Mouse (Mus musculus): Measurements from ENCODE around the gene Sf3a1. TPM values are rescaled to one million over a fixed set of nuclear protein-coding genes. Genes with fewer than 3 reads are reported as not detected.

Gene Sf3a1
- polyA plus RNA-seq, 1 experiment from 2014 or later: 44.8 TPM

GRCm38 (mm10) chr11:4141505-4141904 is 18.6 kb upstream of the Sf3a1 start:
- Histone ChIP-seq H3K9me3 (no peaks in the 10 kb centered on the region), H3K27me3 (no peaks in the 10 kb centered on the region), H3K36me3 (peaks cover 58% of the 10 kb centered on the region), H3K9ac (no peak overlapping the region), H3K4me3 (no peak overlapping the region), H3K4me1 (peaks cover 6% of the 10 kb centered on the region; the same call in 1 of the 2 replicates), H3K4me2 (no peak overlapping the region), H3K27ac (peak overlapping the region; percentile 63)
- no peak for ATAC-seq (ENCODE audit: borderline replicate concordance, extremely low read depth, low FRiP score, low TSS enrichment)

- Histone ChIP-seq H3K4me3 (no peak overlapping the region), H3K27me3 (no peaks in the 10 kb centered on the region), H3K27ac (peak overlapping the region; percentile 63), H3K36me3 (peaks cover 58% of the 10 kb centered on the region), H3K9me3 (no peaks in the 10 kb centered on the region), H3K9ac (no peak overlapping the region), H3K4me2 (no peak overlapping the region), H3K4me1 (0 out of 2 replicates have a peak, but pooled peaks cover 6% of the 10 kb centered on the region)
- WGBS: 85% methylated on average over 4 of the region's 4 CpGs
- ATAC-seq (ENCODE audit: borderline replicate concordance, extremely low read depth, low FRiP score, low TSS enrichment): no peak
Observed at GRCm38 (mm10) chr11:4142352-4142751, 17.8 kb upstream of the Sf3a1 start.

- Histone ChIP-seq H3K4me2 (no peak overlapping the region), H3K27me3 (no peaks in the 10 kb centered on the region), H3K36me3 (peaks cover 57% of the 10 kb centered on the region), H3K9me3 (no peaks in the 10 kb centered on the region), H3K4me3 (no peak overlapping the region), H3K9ac (no peak overlapping the region), H3K27ac (no peak overlapping the region), H3K4me1 (0 out of 2 replicates have a peak, but pooled peaks cover 6% of the 10 kb centered on the region)
- no peak for ATAC-seq (ENCODE audit: borderline replicate concordance, extremely low read depth, low FRiP score, low TSS enrichment)
- WGBS: 86% methylated on average over 21 of the region's 21 CpGs
Observed at GRCm38 (mm10) chr11:4143281-4144062, 16.7 kb upstream of the Sf3a1 start.

- no peaks in the 10 kb centered on the region for H3K9me3 ChIP-seq
- ATAC-seq (ENCODE audit: borderline replicate concordance, extremely low read depth, low FRiP score, low TSS enrichment): no peak
- 75% methylated on average over 6 of the region's 6 CpGs for WGBS
- H3K4me3 ChIP-seq: no peak overlapping the region
- H3K4me1 ChIP-seq: 0 out of 2 replicates have a peak, but pooled peaks cover 6% of the 10 kb centered on the region
- H3K36me3 ChIP-seq: peaks cover 33% of the 10 kb centered on the region
- H3K27ac ChIP-seq: no peak overlapping the region; the same call in 1 of the 2 replicates
- no peak overlapping the region for H3K9ac ChIP-seq
- no peaks in the 10 kb centered on the region for H3K27me3 ChIP-seq
- no peak overlapping the region for H3K4me2 ChIP-seq
Observed at GRCm38 (mm10) chr11:4146381-4146780, 13.8 kb upstream of the Sf3a1 start.

- no peak overlapping the region for H3K4me2 ChIP-seq
- WGBS: 82% methylated on average over 10 of the region's 10 CpGs
- peaks cover 26% of the 10 kb centered on the region for H3K36me3 ChIP-seq
- ATAC-seq (ENCODE audit: borderline replicate concordance, extremely low read depth, low FRiP score, low TSS enrichment): no peak
- H3K4me1 ChIP-seq: 0 out of 2 replicates have a peak, but pooled peaks cover 4% of the 10 kb centered on the region
- no peaks in the 10 kb centered on the region for H3K9me3 ChIP-seq
- H3K27ac ChIP-seq: no peak overlapping the region
- H3K4me3 ChIP-seq: no peak overlapping the region
- H3K27me3 ChIP-seq: no peaks in the 10 kb centered on the region
- H3K9ac ChIP-seq: no peak overlapping the region
Observed at GRCm38 (mm10) chr11:4147098-4147497, 13.1 kb upstream of the Sf3a1 start.

GRCm38 (mm10) chr11:4148120-4148519 is 12.0 kb upstream of the Sf3a1 start:
- Histone ChIP-seq H3K9me3 (no peaks in the 10 kb centered on the region), H3K27ac (no peak overlapping the region), H3K4me2 (no peak overlapping the region), H3K9ac (no peak overlapping the region), H3K4me1 (no peaks in the 10 kb centered on the region), H3K36me3 (peaks cover 16% of the 10 kb centered on the region; the same call in 1 of the 2 replicates), H3K27me3 (no peaks in the 10 kb centered on the region), H3K4me3 (no peak overlapping the region)
- no peak for ATAC-seq (ENCODE audit: borderline replicate concordance, extremely low read depth, low FRiP score, low TSS enrichment)
- 86% methylated on average over 5 of the region's 5 CpGs for WGBS

GRCm38 (mm10) chr11:4148536-4149156 is 11.5 kb upstream of the Sf3a1 start:
- 80% methylated on average over 9 of the region's 9 CpGs for WGBS

GRCm38 (mm10) chr11:4149886-4150285 is 10.3 kb upstream of the Sf3a1 start:
- H3K4me3 ChIP-seq: no peak overlapping the region
- H3K27ac ChIP-seq: no peak overlapping the region
- WGBS: 98% methylated on average over 6 of the region's 6 CpGs
- no peaks in the 10 kb centered on the region for H3K4me1 ChIP-seq
- H3K9ac ChIP-seq: no peak overlapping the region
- H3K27me3 ChIP-seq: no peaks in the 10 kb centered on the region
- no peak overlapping the region for H3K4me2 ChIP-seq
- ATAC-seq (ENCODE audit: borderline replicate concordance, extremely low read depth, low FRiP score, low TSS enrichment): no peak
- H3K36me3 ChIP-seq: peaks cover 3% of the 10 kb centered on the region; the same call in 1 of the 2 replicates
- H3K9me3 ChIP-seq: no peaks in the 10 kb centered on the region

More at GRCm38 (mm10) chr11:4148536-4149156, 11.5 kb upstream of the Sf3a1 start:
- Histone ChIP-seq H3K4me1 (no peaks in the 10 kb centered on the region), H3K4me3 (no peak overlapping the region), H3K27ac (no peak overlapping the region), H3K9me3 (no peaks in the 10 kb centered on the region), H3K4me2 (no peak overlapping the region), H3K27me3 (no peaks in the 10 kb centered on the region), H3K36me3 (peaks cover 10% of the 10 kb centered on the region; the same call in 1 of the 2 replicates), H3K9ac (no peak overlapping the region)
- no peak for ATAC-seq (ENCODE audit: borderline replicate concordance, extremely low read depth, low FRiP score, low TSS enrichment)

- no peak for ATAC-seq (ENCODE audit: borderline replicate concordance, extremely low read depth, low FRiP score, low TSS enrichment)
- 88% methylated on average over 7 of the region's 7 CpGs for WGBS
Observed at GRCm38 (mm10) chr11:4153694-4154093, 6.5 kb upstream of the Sf3a1 start.

GRCm38 (mm10) chr11:4155641-4156040 is 4.5 kb upstream of the Sf3a1 start:
- Histone ChIP-seq H3K4me3 (no peak overlapping the region), H3K27ac (no peak overlapping the region), H3K27me3 (no peaks in the 10 kb centered on the region), H3K36me3 (no peaks in the 10 kb centered on the region), H3K4me2 (no peak overlapping the region), H3K4me1 (peaks cover 13% of the 10 kb centered on the region; the same call in 1 of the 2 replicates), H3K9me3 (no peaks in the 10 kb centered on the region), H3K9ac (no peak overlapping the region)
- 64% methylated on average over 5 of the region's 5 CpGs for WGBS
- ATAC-seq (ENCODE audit: borderline replicate concordance, extremely low read depth, low FRiP score, low TSS enrichment): no peak

More at GRCm38 (mm10) chr11:4153694-4154093, 6.5 kb upstream of the Sf3a1 start:
- Histone ChIP-seq H3K36me3 (no peaks in the 10 kb centered on the region), H3K27ac (no peak overlapping the region), H3K9me3 (no peaks in the 10 kb centered on the region), H3K4me2 (no peak overlapping the region), H3K9ac (no peak overlapping the region), H3K4me3 (no peak overlapping the region), H3K27me3 (no peaks in the 10 kb centered on the region), H3K4me1 (0 out of 2 replicates have a peak, but pooled peaks cover under 1% of the 10 kb centered on the region)

- 85% methylated on average over 3 of the region's 3 CpGs for WGBS
- no peak overlapping the region for H3K9ac ChIP-seq
- no peak for ATAC-seq (ENCODE audit: borderline replicate concordance, extremely low read depth, low FRiP score, low TSS enrichment)
- peaks cover 24% of the 10 kb centered on the region for H3K36me3 ChIP-seq
- no peak overlapping the region for H3K4me3 ChIP-seq
- H3K27me3 ChIP-seq: no peaks in the 10 kb centered on the region
- no peak overlapping the region for H3K27ac ChIP-seq
- peaks cover 29% of the 10 kb centered on the region for H3K4me1 ChIP-seq
- H3K4me2 ChIP-seq: no peak overlapping the region
- H3K9me3 ChIP-seq: no peaks in the 10 kb centered on the region
Observed at GRCm38 (mm10) chr11:4158676-4159075, 1.5 kb upstream of the Sf3a1 start.

Data from lung, embryonic 15.5 days (tissue).